Mouse (Mus musculus) heart, embryonic 14.5 days (tissue): ENCODE measurements at regions not wholly inside any gene's neighbourhood (a gene's known extent, or its start where the extent isn't known, plus 50 kb on each side); places are given as distances from the start of the nearest gene placed in this dataset.

Source experiments
- ATAC-seq: fragments of 200-750 bp; cut with Nextera tagmentation; 2 replicates; pipeline ENCODE4 v1.8.0; 2017; ENCODE audit warnings: low read depth, moderate TSS enrichment; ENCODE audit not compliant: insufficient number of reproducible peaks, insufficient read depth, low FRiP score
- H3K27ac ChIP-seq, 2 experiments: fragments of 200-500 bp in 1 of 2; fragments of 300-500 bp in 1 of 2; sonication (generic) in 1 of 2; replicated peaks in 1 of 2; 2 replicates each; pipeline ENCODE4 v1.5.1; 2012 to 2014; ENCODE audit warnings: low read depth in 2 of 2, low read length in 2 of 2, control low read depth in 1 of 2, mild to moderate bottlenecking in 1 of 2, mixed read lengths in 1 of 2; ENCODE audit not compliant: control insufficient read depth in 1 of 2, insufficient read depth in 1 of 2
- H3K27me3 ChIP-seq: fragments of 300-500 bp; sonication (generic); 2 replicates; pipeline ENCODE4 v1.6.1; 2014; ENCODE audit warnings: mild to moderate bottlenecking, low read length, control low read depth; ENCODE audit not compliant: control insufficient read depth, insufficient read depth
- H3K36me3 ChIP-seq: fragments of 300-500 bp; sonication (generic); 2 replicates; pipeline ENCODE4 v1.6.1; 2014; ENCODE audit warnings: mild to moderate bottlenecking, control low read depth, low read length, mixed read lengths; ENCODE audit not compliant: control insufficient read depth, insufficient read depth
- H3K4me1 ChIP-seq, 2 experiments: fragments of 200-500 bp in 1 of 2; fragments of 300-500 bp in 1 of 2; sonication (generic) in 1 of 2; 2 replicates each; pipeline ENCODE4 v1.6.1; 2012 to 2014; ENCODE audit warnings: low read length in 2 of 2, control low read depth in 1 of 2, mixed read lengths in 1 of 2; ENCODE audit not compliant: control insufficient read depth in 2 of 2, insufficient read depth in 2 of 2
- H3K4me2 ChIP-seq: fragments of 300-500 bp; sonication (generic); 2 replicates; pipeline ENCODE4 v1.6.1; 2014; ENCODE audit warnings: mild to moderate bottlenecking, low read length
- H3K4me3 ChIP-seq, 2 experiments: fragments of 200-500 bp in 1 of 2; fragments of 300-500 bp in 1 of 2; sonication (generic) in 1 of 2; 2 replicates each; pipeline ENCODE4 v1.5.1; 2012 to 2014; ENCODE audit warnings: low read length in 2 of 2, mild to moderate bottlenecking in 2 of 2, control low read depth in 1 of 2, low read depth in 1 of 2, moderate library complexity in 1 of 2; ENCODE audit not compliant: control insufficient read depth in 1 of 2, insufficient read depth in 1 of 2
- H3K9ac ChIP-seq: fragments of 300-500 bp; sonication (generic); 2 replicates; pipeline ENCODE4 v1.6.1; 2014; ENCODE audit warnings: mild to moderate bottlenecking, low read length
- H3K9me3 ChIP-seq: fragments of 300-500 bp; sonication (generic); 2 replicates; pipeline ENCODE4 v1.6.1; 2016; ENCODE audit warnings: low read length, control low read depth; ENCODE audit not compliant: control insufficient read depth
- WGBS: fragments of 180-500 bp; shearing (Covaris S2); extraction: QIAGEN DNeasy Blood & Tissue Kit; methylation state at CpG from one replicate; pipeline ENCODE4 v1.1.7; 2014; 5-methylcytosine and 5-hydroxymethylcytosine counted together

- Histone ChIP-seq H3K4me1 (peaks cover 0 to 2% of the 10 kb centered on the region in 2 experiments; a peak in 1 of 4 replicates), H3K27ac (no peak overlapping the region), H3K9ac (no peak overlapping the region), H3K9me3 (no peaks in the 10 kb centered on the region), H3K4me2 (no peak overlapping the region), H3K4me3 (no peak overlapping the region), H3K36me3 (no peaks in the 10 kb centered on the region), H3K27me3 (peaks cover 12% of the 10 kb centered on the region; the same call in 1 of the 2 replicates)
- 62% methylated on average over 5 of the region's 5 CpGs for WGBS
- ATAC-seq, result no peak
Measured at GRCm38 (mm10) chr4:137196491-137196974, 80.8 kb upstream of the Wnt4 start.

DNA sequence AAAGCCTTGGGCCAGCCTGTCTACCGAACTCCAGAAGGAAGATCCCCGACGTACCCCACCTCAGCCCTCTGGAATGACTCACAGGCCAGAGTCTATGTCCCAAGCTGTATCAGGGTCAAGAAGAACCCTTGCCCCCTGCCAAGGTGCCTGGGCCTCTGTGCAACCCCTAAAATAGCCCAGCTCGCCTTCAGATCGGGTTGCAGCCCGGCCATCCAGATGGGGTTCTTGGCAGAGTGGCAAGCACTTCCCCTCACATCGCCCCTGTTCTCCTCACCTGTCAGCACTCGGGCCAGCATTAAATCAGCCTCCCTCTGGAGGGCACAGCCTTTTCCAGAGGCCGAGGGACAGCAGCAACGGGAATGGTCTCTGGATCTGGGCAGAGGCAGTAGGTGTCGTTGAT is 83.2 kb upstream of the Wnt4 start:
- H3K4me3 ChIP-seq, result no peak overlapping the region
- no peak for ATAC-seq
- no peak overlapping the region for H3K4me2 ChIP-seq
- H3K27ac ChIP-seq, result no peak overlapping the region
- no peak overlapping the region for H3K9ac ChIP-seq
- WGBS, result 52% methylated on average over 11 of the region's 11 CpGs
- H3K27me3 ChIP-seq, result peaks cover 3% of the 10 kb centered on the region; the same call in 1 of the 2 replicates
- no peaks in the 10 kb centered on the region for H3K36me3 ChIP-seq
- H3K9me3 ChIP-seq, result no peaks in the 10 kb centered on the region
- H3K4me1 ChIP-seq, result peaks cover 2 to 5% of the 10 kb centered on the region in 2 experiments; a peak in 1 of 4 replicates

DNA sequence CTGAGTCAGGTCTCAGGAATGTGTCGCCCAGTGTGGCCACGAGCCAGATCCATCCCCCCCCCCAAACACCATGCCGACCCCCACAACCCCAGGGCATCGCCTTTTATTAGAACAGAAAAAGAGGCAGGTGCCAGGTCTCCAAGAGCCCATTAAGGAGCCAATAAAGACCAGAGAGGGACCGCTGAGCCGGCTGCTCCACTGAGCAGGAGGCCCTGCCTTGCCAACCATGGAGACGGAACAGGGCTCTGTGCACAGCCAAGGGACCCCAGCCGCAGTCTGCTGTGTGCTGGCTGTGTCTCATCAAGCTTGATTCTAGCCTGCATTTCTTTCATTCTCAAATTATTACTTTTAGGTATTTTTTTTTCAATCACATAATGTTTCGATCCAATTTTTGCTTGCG is 86.7 kb upstream of the Wnt4 start:
- Histone ChIP-seq H3K27me3 (no peaks in the 10 kb centered on the region), H3K9me3 (no peaks in the 10 kb centered on the region), H3K9ac (no peak overlapping the region), H3K4me1 (peaks cover 2 to 5% of the 10 kb centered on the region in 2 experiments; a peak in 1 of 4 replicates), H3K4me3 (no peak overlapping the region), H3K27ac (no peak overlapping the region), H3K4me2 (no peak overlapping the region), H3K36me3 (no peaks in the 10 kb centered on the region)
- no peak for ATAC-seq
- WGBS, result 72% methylated on average over 10 of the region's 10 CpGs

- Histone ChIP-seq H3K9me3 (no peaks in the 10 kb centered on the region), H3K4me2 (no peak overlapping the region), H3K27ac (no peak overlapping the region), H3K27me3 (no peaks in the 10 kb centered on the region), H3K9ac (no peak overlapping the region), H3K4me3 (no peak overlapping the region), H3K4me1 (peaks cover 2 to 5% of the 10 kb centered on the region in 2 experiments; a peak in 1 of 4 replicates), H3K36me3 (no peaks in the 10 kb centered on the region)
- WGBS, result 82% methylated on average over 4 of the region's 4 CpGs
- no peak for ATAC-seq
Measured at GRCm38 (mm10) chr4:137189801-137190200, 87.5 kb upstream of the Wnt4 start.

DNA sequence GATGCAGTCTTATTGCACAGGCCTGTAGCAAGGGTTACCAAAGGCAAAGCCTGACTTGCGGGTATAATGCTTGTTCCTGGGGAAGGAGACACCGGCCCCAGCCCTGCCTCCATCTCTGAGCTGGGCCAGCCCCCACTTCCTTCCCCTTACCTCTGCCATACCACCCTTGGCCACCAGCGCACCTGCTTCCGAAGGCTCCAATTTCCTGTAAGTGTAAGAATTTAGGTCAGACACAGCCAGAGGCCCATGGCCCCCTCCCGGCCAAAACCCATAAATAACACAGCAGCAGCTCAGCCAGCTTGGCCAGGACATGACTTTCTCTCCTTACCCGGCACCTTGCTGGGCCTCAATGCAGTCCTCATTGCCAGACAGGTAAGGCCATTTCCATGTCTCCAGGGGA is 88.2 kb upstream of the Wnt4 start:
- H3K27ac ChIP-seq, result no peak overlapping the region
- 54% methylated on average over 6 of the region's 6 CpGs for WGBS
- H3K4me3 ChIP-seq, result no peak overlapping the region
- H3K4me2 ChIP-seq, result no peak overlapping the region
- H3K36me3 ChIP-seq, result no peaks in the 10 kb centered on the region
- ATAC-seq, result no peak
- no peaks in the 10 kb centered on the region for H3K9me3 ChIP-seq
- no peak overlapping the region for H3K9ac ChIP-seq
- peaks cover 2 to 5% of the 10 kb centered on the region in 2 experiments; a peak in 1 of 4 replicates for H3K4me1 ChIP-seq
- no peaks in the 10 kb centered on the region for H3K27me3 ChIP-seq

GRCm38 (mm10) chr4:137187592-137187991 is 89.7 kb upstream of the Wnt4 start:
- H3K9ac ChIP-seq, result no peak overlapping the region
- H3K27ac ChIP-seq, result no peak overlapping the region
- H3K9me3 ChIP-seq, result no peaks in the 10 kb centered on the region
- no peak overlapping the region for H3K4me3 ChIP-seq
- no peak overlapping the region for H3K4me2 ChIP-seq
- 66% methylated on average over 3 of the region's 3 CpGs for WGBS
- ATAC-seq, result no peak
- H3K36me3 ChIP-seq, result no peaks in the 10 kb centered on the region
- no peaks in the 10 kb centered on the region for H3K27me3 ChIP-seq
- H3K4me1 ChIP-seq, result peaks cover 0 to 5% of the 10 kb centered on the region in 2 experiments; a peak in 1 of 4 replicates

DNA sequence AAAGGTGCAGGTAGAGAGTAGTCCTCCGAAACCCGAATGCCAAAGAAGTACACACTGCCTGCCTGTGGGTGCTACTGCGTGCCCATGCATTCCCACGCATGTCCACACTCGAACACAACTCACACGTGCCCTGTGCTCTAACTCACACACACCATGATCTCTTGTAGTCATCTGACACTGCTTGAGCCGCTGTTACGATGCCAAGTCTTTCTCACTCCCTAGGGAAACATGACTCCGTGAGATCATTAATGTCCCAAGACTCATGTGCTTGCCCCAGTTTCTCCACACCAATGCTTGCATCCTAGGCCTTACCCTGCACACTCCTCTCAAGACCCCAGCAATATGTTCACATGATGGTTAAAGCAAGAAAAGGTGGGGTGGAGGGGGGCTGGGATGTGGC is 90.2 kb upstream of the Wnt4 start:
- Histone ChIP-seq H3K9me3 (no peaks in the 10 kb centered on the region), H3K27me3 (no peaks in the 10 kb centered on the region), H3K4me2 (no peak overlapping the region), H3K36me3 (no peaks in the 10 kb centered on the region), H3K9ac (no peak overlapping the region), H3K4me3 (no peak overlapping the region), H3K4me1 (peaks cover 0 to 5% of the 10 kb centered on the region in 2 experiments; a peak in 1 of 4 replicates), H3K27ac (no peak overlapping the region)
- ATAC-seq, result no peak
- WGBS, result 90% methylated on average over 9 of the region's 9 CpGs

DNA sequence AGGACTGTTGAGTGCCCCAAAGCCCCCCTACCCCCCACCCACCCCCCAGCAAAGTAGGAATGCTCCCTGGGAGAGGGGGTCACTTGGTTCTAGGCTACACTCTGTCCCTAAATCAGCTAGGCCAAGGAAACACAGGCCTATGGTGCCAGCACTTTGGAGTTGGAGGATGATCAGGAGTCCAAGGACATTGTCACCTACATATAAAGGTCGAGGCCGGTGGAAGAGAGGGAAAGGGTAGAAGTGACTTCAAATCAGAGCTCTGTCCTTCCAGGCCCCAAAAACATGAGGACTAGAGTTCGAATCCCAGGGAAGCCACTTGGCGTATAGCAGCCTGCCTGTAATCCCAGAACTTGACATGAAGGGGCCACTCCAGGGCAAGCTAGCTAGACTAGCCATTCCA is 92.3 kb upstream of the Wnt4 start:
- no peaks in the 10 kb centered on the region for H3K36me3 ChIP-seq
- no peak overlapping the region for H3K4me3 ChIP-seq
- no peak for ATAC-seq
- H3K27me3 ChIP-seq, result no peaks in the 10 kb centered on the region
- no peak overlapping the region for H3K4me2 ChIP-seq
- no peaks in the 10 kb centered on the region for H3K9me3 ChIP-seq
- H3K9ac ChIP-seq, result no peak overlapping the region
- H3K4me1 ChIP-seq, result peaks cover 0 to 5% of the 10 kb centered on the region in 2 experiments; a peak in 1 of 4 replicates
- 77% methylated on average over 4 of the region's 4 CpGs for WGBS
- no peak overlapping the region for H3K27ac ChIP-seq
